Mouse (Mus musculus) lung, postnatal 14 days (tissue): ENCODE measurements around the gene Creb3l2.
"Not testable (repeated sequence)": the region's sequence is repeated elsewhere in the genome, so short reads cannot be mapped to it uniquely, and the experiment has no call there.

Experiments
- DNase-seq: peaks from one replicate; pipeline ENCODE4 v3.0.0; 2021

Gene Creb3l2

GRCm38 (mm10) chr6:37442041-37442667 lies at the start of gene Creb3l2:
Gene Creb3l2, minus strand, starts transcription at chr6:37442146.
- peak; percentile 96 for DNase-seq

GRCm38 (mm10) chr6:37486502-37486901 lies 44.6 kb upstream of the Creb3l2 start:
- no peak for DNase-seq

GRCm38 (mm10) chr6:37484588-37485070 lies 42.7 kb upstream of the Creb3l2 start:
- DNase-seq, result no peak

GRCm38 (mm10) chr6:37483262-37483661 lies 41.3 kb upstream of the Creb3l2 start:
- DNase-seq, result no peak

GRCm38 (mm10) chr6:37481147-37481546 lies 39.2 kb upstream of the Creb3l2 start:
- no peak for DNase-seq

- DNase-seq, result no peak
Observed at GRCm38 (mm10) chr6:37480008-37480407, 38.1 kb upstream of the Creb3l2 start.

GRCm38 (mm10) chr6:37478481-37478880 lies 36.5 kb upstream of the Creb3l2 start:
- no peak for DNase-seq

- peak; percentile 42 for DNase-seq
Observed at GRCm38 (mm10) chr6:37473674-37474342, 31.9 kb upstream of the Creb3l2 start.

GRCm38 (mm10) chr6:37470216-37470615 lies 28.3 kb upstream of the Creb3l2 start:
- no peak for DNase-seq

- no peak for DNase-seq
Observed at GRCm38 (mm10) chr6:37465847-37466246, 23.9 kb upstream of the Creb3l2 start.

- DNase-seq, result no peak
Observed at GRCm38 (mm10) chr6:37465356-37465755, 23.4 kb upstream of the Creb3l2 start.

GRCm38 (mm10) chr6:37464585-37464984 lies 22.6 kb upstream of the Creb3l2 start:
- DNase-seq, result no peak

GRCm38 (mm10) chr6:37463517-37464482 lies 21.9 kb upstream of the Creb3l2 start:
- peak; percentile 40 for DNase-seq

- DNase-seq, result no peak
Observed at GRCm38 (mm10) chr6:37460681-37461080, 18.7 kb upstream of the Creb3l2 start.

GRCm38 (mm10) chr6:37459656-37460055 lies 17.7 kb upstream of the Creb3l2 start:
- DNase-seq, result not testable (repeated sequence)

- no peak for DNase-seq
Observed at GRCm38 (mm10) chr6:37457990-37458655, 16.2 kb upstream of the Creb3l2 start.

- DNase-seq, result no peak
Observed at GRCm38 (mm10) chr6:37455540-37455939, 13.6 kb upstream of the Creb3l2 start.

- DNase-seq, result no peak
Observed at GRCm38 (mm10) chr6:37453047-37453446, 11.1 kb upstream of the Creb3l2 start.

- DNase-seq, result no peak
Observed at GRCm38 (mm10) chr6:37451664-37452063, 9.7 kb upstream of the Creb3l2 start.

GRCm38 (mm10) chr6:37447704-37448466 lies 5.9 kb upstream of the Creb3l2 start:
- peak; percentile 84 for DNase-seq

- DNase-seq, result no peak
Observed at GRCm38 (mm10) chr6:37442781-37443180, 835 bp upstream of the Creb3l2 start.
